Comparison of ENCODE assay signal across 8 mouse cellular contexts in genomic region chr11:113649353-113650210, GRCm38 (mm10). TPM values are rescaled to one million over a fixed set of nuclear protein-coding genes. Genes with fewer than 3 reads are reported as not detected.
DNase-seq lines count a peak whose midpoint lies in the region; ATAC-seq and TF ChIP-seq lines count a peak whose summit lies in the region.

Gene Slc39a11, minus strand, starts transcription at chr11:113650079.

- H3K9me3 ChIP-seq in limb, embryonic 14.5 days (ENCODE audit: control insufficient read depth, low read length) = peaks cover 5% of the 10 kb centered on the region
- H3K9me3 ChIP-seq in midbrain, embryonic 15.5 days = no peaks in the 10 kb centered on the region

- TF ChIP-seq POLR2A in limb, embryonic 14.5 days (IDR thresholded peaks at IDR 0.05; ENCODE audit: borderline replicate concordance, extremely low read depth, insufficient read depth, insufficient read length) = peak; percentile 73; the same call in 1 of the 2 replicates

- H3K4me1 ChIP-seq in limb, embryonic 14.5 days (ENCODE audit: control insufficient read depth, insufficient read depth, low read length) = peaks cover 23% of the 10 kb centered on the region
- peaks cover 28% of the 10 kb centered on the region for H3K4me1 ChIP-seq in midbrain, embryonic 15.5 days

- H3K27me3 ChIP-seq in limb, embryonic 14.5 days (ENCODE audit: control insufficient read depth, insufficient read depth, low read length) = no peaks in the 10 kb centered on the region
- no peaks in the 10 kb centered on the region for H3K27me3 ChIP-seq in midbrain, embryonic 15.5 days (replicated peaks)

- peak within 1 kb of the TSS; percentile 96 for H3K4me3 ChIP-seq in limb, embryonic 14.5 days (replicated peaks; ENCODE audit: low read length)
- H3K4me3 ChIP-seq in midbrain, embryonic 15.5 days = peak within 1 kb of the TSS; percentile 88

- H3K36me3 ChIP-seq in limb, embryonic 14.5 days (ENCODE audit: control insufficient read depth, insufficient read depth, low read length) = peaks cover 32% of the 10 kb centered on the region
- H3K36me3 ChIP-seq in midbrain, embryonic 15.5 days (replicated peaks) = peaks cover 5% of the 10 kb centered on the region; the same call in 1 of the 2 replicates

- 1% methylated on average over 59 of the region's 91 CpGs for WGBS in limb, embryonic 14.5 days
- under 1% methylated on average over 72 of the region's 91 CpGs for WGBS in midbrain, embryonic 15.5 days

- peak within 1 kb of the TSS; percentile 72 for H3K4me2 ChIP-seq in limb, embryonic 14.5 days (replicated peaks; ENCODE audit: low read depth, low read length, severe bottlenecking)
- peak within 1 kb of the TSS; percentile 73 for H3K4me2 ChIP-seq in midbrain, embryonic 15.5 days

- H3K27ac ChIP-seq in limb, embryonic 14.5 days (replicated peaks; ENCODE audit: low read depth, low read length) = peak within 1 kb of the TSS; percentile 89
- H3K27ac ChIP-seq in midbrain, embryonic 15.5 days = peak within 1 kb of the TSS; percentile 93

- ATAC-seq in limb, embryonic 14.5 days (ENCODE audit: low FRiP score, low read depth) = peak; percentile 82
- peak; percentile 85 for ATAC-seq in midbrain, embryonic 15.5 days (replicated peaks)

- H3K9ac ChIP-seq in limb, embryonic 14.5 days (ENCODE audit: low read depth, low read length, severe bottlenecking) = peak within 1 kb of the TSS; percentile 95
- peak within 1 kb of the TSS; percentile 93 for H3K9ac ChIP-seq in midbrain, embryonic 15.5 days

- peak; percentile 41 to 71 for DNase-seq in urinary bladder, adult 18-20 months (ENCODE audit: low spot score in 2 of 2)
- DNase-seq in urinary bladder, postnatal 10 days (ENCODE audit: low spot score) = no peak
- DNase-seq in embryo, embryonic 11.5 days (ENCODE audit: low read depth, low spot score) = peak; percentile 60
- DNase-seq in heart, adult 18-20 months = peak; percentile 69 to 80
- peak; percentile 48 for DNase-seq in kidney, adult 11 months
- DNase-seq in limb, embryonic 14.5 days (ENCODE audit: low spot score) = peak; percentile 75
- DNase-seq in spleen, postnatal 14 days (ENCODE audit: low spot score in 2 of 2) = peak; percentile 44 to 55

RNA-seq across cellular contexts. Expression of gene Slc39a11, which starts in this region (rescaled TPM):
- 1 to 10 TPM; 3.3 to 4.8 TPM for total RNA-seq in heart, adult 18-20 months (2021)
- polyA plus RNA-seq in limb, embryonic 14.5 days (2012; rRNA removed) = 17.2 and 21.3 TPM in 2 replicates
- 24.5 and 26.9 TPM in 2 replicates for polyA plus RNA-seq in limb, embryonic 14.5 days (2014; fragmentation: Nextera tagmentation; extraction: Ambion mirVana)
- 33.9 and 35.3 TPM in 2 replicates for polyA plus RNA-seq in midbrain, embryonic 15.5 days (2015; fragmentation: Nextera tagmentation; extraction: Ambion mirVana)
